Mouse (Mus musculus): Measurements from ENCODE around the gene Ppp1r14b. TPM values are rescaled to one million over a fixed set of nuclear protein-coding genes. Genes with fewer than 3 reads are reported as not detected.

Ppp1r14b gene
- total RNA-seq, 2 experiments from 2014 or later, result 0.91 to 59.1 TPM

- ATAC-seq (replicated peaks; ENCODE audit: low FRiP score, poor library complexity, severe bottlenecking), result no peak
These were observed 2.4 kb upstream of the Ppp1r14b start for GRCm38 (mm10) chr19:6972247-6972917.

- no peak for ATAC-seq (replicated peaks; ENCODE audit: low FRiP score, poor library complexity, severe bottlenecking)
These were observed 1.1 kb upstream of the Ppp1r14b start for GRCm38 (mm10) chr19:6973581-6974190.

GRCm38 (mm10) chr19:6975537-6976521 is 1.1 kb downstream of the Ppp1r14b start, which contains the start of gene Plcb3:
Plcb3 (minus strand) TSS chr19:6976470.
- no peak for ATAC-seq (replicated peaks; ENCODE audit: low FRiP score, poor library complexity, severe bottlenecking)

GRCm38 (mm10) chr19:6977759-6978638 is 3.2 kb downstream of the Ppp1r14b start:
- no peak for ATAC-seq (replicated peaks; ENCODE audit: low FRiP score, poor library complexity, severe bottlenecking)

- no peak for ATAC-seq (replicated peaks; ENCODE audit: low FRiP score, poor library complexity, severe bottlenecking)
These were observed 3.8 kb downstream of the Ppp1r14b start for GRCm38 (mm10) chr19:6978639-6978974.

GRCm38 (mm10) chr19:6979001-6979479 is 4.3 kb downstream of the Ppp1r14b start:
- no peak for ATAC-seq (replicated peaks; ENCODE audit: low FRiP score, poor library complexity, severe bottlenecking)

GRCm38 (mm10) chr19:6979486-6980380 is 5.0 kb downstream of the Ppp1r14b start:
- peak; percentile 85 for ATAC-seq (replicated peaks; ENCODE audit: low FRiP score, poor library complexity, severe bottlenecking)

GRCm38 (mm10) chr19:6980381-6981093 is 5.8 kb downstream of the Ppp1r14b start, which contains the start of gene Fkbp2:
Fkbp2 (minus strand) TSS chr19:6980501.
- ATAC-seq (replicated peaks; ENCODE audit: low FRiP score, poor library complexity, severe bottlenecking), result peak; percentile 80

- ATAC-seq (replicated peaks; ENCODE audit: low FRiP score, poor library complexity, severe bottlenecking), result no peak
These were observed 6.7 kb downstream of the Ppp1r14b start for GRCm38 (mm10) chr19:6981465-6981864.

- no peak for ATAC-seq (replicated peaks; ENCODE audit: low FRiP score, poor library complexity, severe bottlenecking)
These were observed 8.9 kb downstream of the Ppp1r14b start for GRCm38 (mm10) chr19:6983621-6984020.

GRCm38 (mm10) chr19:6985300-6985699 is 10.5 kb downstream of the Ppp1r14b start:
- no peak for ATAC-seq (replicated peaks; ENCODE audit: low FRiP score, poor library complexity, severe bottlenecking)

- 0 out of 2 replicates have a peak, but pooled peaks have one; percentile 37 for ATAC-seq (replicated peaks; ENCODE audit: low FRiP score, poor library complexity, severe bottlenecking)
These were observed 11.4 kb downstream of the Ppp1r14b start for GRCm38 (mm10) chr19:6985951-6986708.

- peak; percentile 46; the same call in 1 of the 2 replicates for ATAC-seq (replicated peaks; ENCODE audit: low FRiP score, poor library complexity, severe bottlenecking)
These were observed 12.5 kb downstream of the Ppp1r14b start, which contains the start of gene Vegfb for GRCm38 (mm10) chr19:6987061-6987903. Vegfb (minus strand) TSS chr19:6987651.

GRCm38 (mm10) chr19:6987904-6988285 is 13.1 kb downstream of the Ppp1r14b start:
- no peak for ATAC-seq (replicated peaks; ENCODE audit: low FRiP score, poor library complexity, severe bottlenecking)

- no peak for ATAC-seq (replicated peaks; ENCODE audit: low FRiP score, poor library complexity, severe bottlenecking)
These were observed 14.5 kb downstream of the Ppp1r14b start for GRCm38 (mm10) chr19:6989251-6989650.

GRCm38 (mm10) chr19:6990712-6991111 is 15.9 kb downstream of the Ppp1r14b start:
- ATAC-seq (replicated peaks; ENCODE audit: low FRiP score, poor library complexity, severe bottlenecking), result no peak

All from erythroid progenitor cell, adult 5-6 weeks (primary cell).